Mouse (Mus musculus) testis, adult 2 months (tissue): ENCODE results near the gene Ubtd1. TPM values are rescaled to one million over a fixed set of nuclear protein-coding genes. Genes with fewer than 3 reads are reported as not detected.

Experiments used
- H3K27ac ChIP-seq: fragments of 200-500 bp; 2 replicates; pipeline ENCODE4 v1.5.1; 2012; ENCODE audit warnings: low read depth, low read length; ENCODE audit not compliant: control insufficient read depth, insufficient read depth
- H3K27me3 ChIP-seq: fragments of 200-500 bp; 2 replicates; pipeline ENCODE4 v1.6.1; 2012; ENCODE audit warnings: mild to moderate bottlenecking, low read length, moderate library complexity; ENCODE audit not compliant: control insufficient read depth, insufficient read depth
- H3K36me3 ChIP-seq: fragments of 200-500 bp; 2 replicates; pipeline ENCODE4 v1.6.1; 2012; ENCODE audit warnings: mild to moderate bottlenecking, low read length; ENCODE audit not compliant: control insufficient read depth, insufficient read depth
- H3K4me1 ChIP-seq: fragments of 200-500 bp; 2 replicates; pipeline ENCODE4 v1.6.1; 2012; ENCODE audit warnings: low read length; ENCODE audit not compliant: control insufficient read depth, insufficient read depth
- H3K4me3 ChIP-seq: fragments of 200-500 bp; 2 replicates; pipeline ENCODE4 v1.5.1; 2012; ENCODE audit warnings: low read depth, mild to moderate bottlenecking, low read length, moderate library complexity, mixed read lengths; ENCODE audit not compliant: control insufficient read depth
- CTCF ChIP-seq: fragments of 200-500 bp; IDR thresholded peaks from 2 replicates; pipeline ENCODE4 v1.5.1; 2012; ENCODE audit warnings: low read depth, mild to moderate bottlenecking, inconsistent platforms, low read length, moderate library complexity; ENCODE audit not compliant: control insufficient read depth, insufficient read depth, insufficient replicate concordance
- POLR2A ChIP-seq: fragments of 200-500 bp; IDR thresholded peaks from 2 replicates; pipeline ENCODE4 v1.6.1; 2012; ENCODE audit warnings: low read depth, mild to moderate bottlenecking, inconsistent platforms, low read length, moderate library complexity; ENCODE audit not compliant: control insufficient read depth
- polyA plus RNA-seq: library from polyadenylated mRNA; depleted of rRNA; stranded (reverse); fragments of >200 nt; gene quantifications from 2 replicates; pipeline ENCODE4 v1.2.3, GENCODE M21; 2012

Ubtd1 gene
- polyA plus RNA-seq, 1 experiment: 282 TPM

- TF ChIP-seq CTCF (no peak), POLR2A (no peak)
- Histone ChIP-seq H3K4me3 (peak overlapping the region; percentile 89), H3K4me1 (peaks cover 3% of the 10 kb centered on the region), H3K27ac (peak overlapping the region; percentile 90), H3K36me3 (peaks cover 3% of the 10 kb centered on the region), H3K27me3 (no peaks in the 10 kb centered on the region)
These were observed 598 bp downstream of the Ubtd1 start for GRCm38 (mm10) chr19:41981931-41982790.

- H3K27ac ChIP-seq: peak overlapping the region; percentile 90; the same call in 1 of the 2 replicates
- no peaks in the 10 kb centered on the region for H3K27me3 ChIP-seq
- peaks cover 3% of the 10 kb centered on the region for H3K4me1 ChIP-seq
- no peak for TF ChIP-seq CTCF
- TF ChIP-seq POLR2A: no peak
- peaks cover 3% of the 10 kb centered on the region for H3K36me3 ChIP-seq
- peak overlapping the region; percentile 89 for H3K4me3 ChIP-seq
These were observed 1.2 kb downstream of the Ubtd1 start for GRCm38 (mm10) chr19:41982791-41983150.

- Histone ChIP-seq H3K27me3 (no peaks in the 10 kb centered on the region), H3K36me3 (peaks cover 3% of the 10 kb centered on the region), H3K27ac (no peak overlapping the region), H3K4me1 (peaks cover 3% of the 10 kb centered on the region), H3K4me3 (no peak overlapping the region)
- TF ChIP-seq CTCF (no peak), POLR2A (no peak)
These were observed 4.4 kb downstream of the Ubtd1 start for GRCm38 (mm10) chr19:41985994-41986393.

DNA sequence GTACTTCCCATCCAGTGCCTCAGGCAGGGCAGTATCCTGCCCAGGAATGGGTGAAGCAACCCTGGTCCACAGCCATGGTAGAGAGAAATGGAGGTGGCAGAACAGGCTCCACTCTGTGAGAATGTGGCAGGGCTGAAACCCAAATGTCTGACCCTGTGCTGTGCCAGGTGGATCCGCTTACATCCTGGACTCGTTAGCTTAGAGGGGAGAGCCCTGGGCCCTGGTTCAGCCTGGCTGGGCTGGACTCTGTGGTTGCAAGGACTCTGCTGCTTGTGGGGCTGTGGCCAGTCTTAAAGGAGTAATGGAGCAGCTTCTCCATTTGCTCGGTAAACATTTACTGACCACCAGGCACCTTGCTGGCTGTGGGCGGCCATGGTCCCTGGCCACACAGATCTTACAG lies 5.6 kb downstream of the Ubtd1 start:
- Histone ChIP-seq H3K36me3 (peaks cover 1% of the 10 kb centered on the region; the same call in 1 of the 2 replicates), H3K27me3 (no peaks in the 10 kb centered on the region), H3K4me1 (peaks cover 3% of the 10 kb centered on the region), H3K4me3 (no peak overlapping the region), H3K27ac (no peak overlapping the region)
- TF ChIP-seq CTCF: no peak
- TF ChIP-seq POLR2A: no peak

GRCm38 (mm10) chr19:41989810-41990209 lies 8.2 kb downstream of the Ubtd1 start:
- Histone ChIP-seq H3K4me1 (no peaks in the 10 kb centered on the region), H3K36me3 (peaks cover 1% of the 10 kb centered on the region; the same call in 1 of the 2 replicates), H3K4me3 (no peak overlapping the region), H3K27me3 (no peaks in the 10 kb centered on the region), H3K27ac (no peak overlapping the region)
- no peak for TF ChIP-seq POLR2A
- no peak for TF ChIP-seq CTCF

- no peak overlapping the region for H3K4me3 ChIP-seq
- no peaks in the 10 kb centered on the region for H3K27me3 ChIP-seq
- H3K27ac ChIP-seq: no peak overlapping the region
- TF ChIP-seq CTCF: no peak
- no peaks in the 10 kb centered on the region for H3K4me1 ChIP-seq
- peaks cover 1% of the 10 kb centered on the region; the same call in 1 of the 2 replicates for H3K36me3 ChIP-seq
These were observed 10.4 kb downstream of the Ubtd1 start for GRCm38 (mm10) chr19:41991926-41992477.

GRCm38 (mm10) chr19:41992971-41993370 lies 11.4 kb downstream of the Ubtd1 start:
- H3K4me1 ChIP-seq: no peaks in the 10 kb centered on the region
- TF ChIP-seq POLR2A: no peak
- TF ChIP-seq CTCF: no peak
- no peak overlapping the region for H3K27ac ChIP-seq

More at GRCm38 (mm10) chr19:41992971-41993370, 11.4 kb downstream of the Ubtd1 start:
- no peaks in the 10 kb centered on the region for H3K36me3 ChIP-seq
- H3K4me3 ChIP-seq: no peak overlapping the region
- H3K27me3 ChIP-seq: no peaks in the 10 kb centered on the region
